9 mouse cellular contexts compared by ENCODE assay signal in genomic region chr2:30604880-30605761, GRCm38 (mm10). TPM values are rescaled to one million over a fixed set of nuclear protein-coding genes. Genes with fewer than 3 reads are reported as not detected.
A peak's percentile ranks its signal among the peaks of the same experiment; 100 is the strongest.
DNase-seq lines count a peak whose midpoint lies in the region; ATAC-seq and TF ChIP-seq lines count a peak whose summit lies in the region.
"Had no signal": no experiment of that assay in that cellular context is flagged by ENCODE, and none has a peak within 500 bp of the region (broad histone marks: within the 10 kb centered on the region; RNA-seq: fewer than 3 reads in every experiment).

No protein-coding gene starts in this region.

- H3K9me3 ChIP-seq in lung, embryonic 14.5 days (ENCODE audit: low read depth, low read length), result no peaks in the 10 kb centered on the region
- H3K9me3 ChIP-seq in embryonic facial prominence, embryonic 13.5 days, result no peaks in the 10 kb centered on the region
- H3K9me3 ChIP-seq in limb, embryonic 15.5 days, result no peaks in the 10 kb centered on the region
- no peaks in the 10 kb centered on the region for H3K9me3 ChIP-seq in neural tube, embryonic 14.5 days (ENCODE audit: control insufficient read depth, low read length)

- intact Hi-C loops in left cerebral cortex, adult 2 months (cut with DNase I), result loop anchor here (5.0 kb wide), 1 partner anchor 172 kb away; no protein-coding TSS in a partner anchor

- H3K4me1 ChIP-seq in lung, embryonic 14.5 days (ENCODE audit: insufficient read depth), result peaks cover 51% of the 10 kb centered on the region
- H3K4me1 ChIP-seq in lung, adult 2 months (ENCODE audit: control insufficient read depth, insufficient read depth, low read length), result peaks cover 9% of the 10 kb centered on the region
- peaks cover 76% of the 10 kb centered on the region for H3K4me1 ChIP-seq in embryonic facial prominence, embryonic 13.5 days
- H3K4me1 ChIP-seq in limb, embryonic 15.5 days, result peaks cover 74% of the 10 kb centered on the region
- peaks cover 53% of the 10 kb centered on the region for H3K4me1 ChIP-seq in neural tube, embryonic 14.5 days (ENCODE audit: control insufficient read depth, insufficient read depth, low read length)

- TF ChIP-seq CTCF in lung, embryonic 14.5 days (IDR thresholded peaks at IDR 0.05; ENCODE audit: low read depth), result no peak
- TF ChIP-seq CTCF in lung, adult 2 months (IDR thresholded peaks at IDR 0.05; ENCODE audit: insufficient read depth, low read length), result no peak
- TF ChIP-seq CTCF in left cerebral cortex, adult 2 months (IDR thresholded peaks at IDR 0.05), result no peak

- DNase-seq in lung, embryonic 14.5 days, result peak; percentile 90
- no peak for DNase-seq in lung, adult 2 months
- DNase-seq in heart, postnatal 4 days, result peak; percentile 81
- DNase-seq in left cerebral cortex, adult 2 months (ENCODE audit: extremely low spot score in 1 of 2, low spot score in 2 of 2), result no peak
- no peak for DNase-seq in layer of hippocampus, postnatal 10 days (ENCODE audit: low spot score in 2 of 2)

- 1% methylated on average over 32 of the region's 32 CpGs for WGBS in lung, embryonic 14.5 days
- 10% methylated on average over 32 of the region's 32 CpGs for WGBS in lung, adult 2 months
- WGBS in embryonic facial prominence, embryonic 13.5 days, result 1% methylated on average over 31 of the region's 32 CpGs
- WGBS in limb, embryonic 15.5 days, result 2% methylated on average over 32 of the region's 32 CpGs
- 3% methylated on average over 32 of the region's 32 CpGs for WGBS in neural tube, embryonic 14.5 days

- H3K36me3 ChIP-seq in lung, embryonic 14.5 days (ENCODE audit: insufficient read depth), result no peaks in the 10 kb centered on the region
- no peaks in the 10 kb centered on the region for H3K36me3 ChIP-seq in embryonic facial prominence, embryonic 13.5 days
- no peaks in the 10 kb centered on the region for H3K36me3 ChIP-seq in limb, embryonic 15.5 days
- H3K36me3 ChIP-seq in neural tube, embryonic 14.5 days (ENCODE audit: control insufficient read depth, insufficient read depth, low read length), result no peaks in the 10 kb centered on the region

- H3K4me3 ChIP-seq in lung, embryonic 14.5 days (ENCODE audit: low read depth, low read length), result peak overlapping the region; percentile 22
- no peak overlapping the region for H3K4me3 ChIP-seq in lung, adult 2 months (replicated peaks; ENCODE audit: extremely low read depth, low read depth, low read length)
- peak overlapping the region; percentile 14 for H3K4me3 ChIP-seq in embryonic facial prominence, embryonic 13.5 days
- H3K4me3 ChIP-seq in limb, embryonic 15.5 days, result peak overlapping the region; percentile 14
- H3K4me3 ChIP-seq in neural tube, embryonic 14.5 days (ENCODE audit: low read depth, low read length), result no peak overlapping the region
- no peak overlapping the region for H3K4me3 ChIP-seq in left cerebral cortex, adult 2 months

- peak; percentile 76 for ATAC-seq in lung, embryonic 14.5 days (ENCODE audit: insufficient read depth)
- ATAC-seq in embryonic facial prominence, embryonic 13.5 days (ENCODE audit: insufficient number of reproducible peaks, insufficient read depth, low FRiP score, low TSS enrichment, low read depth), result 0 out of 2 replicates have a peak, but pooled peaks have one; percentile 7
- ATAC-seq in limb, embryonic 15.5 days (ENCODE audit: insufficient number of reproducible peaks, low FRiP score, low TSS enrichment, low read depth), result peak; percentile 60; the same call in 1 of the 2 replicates
- no peak for ATAC-seq in neural tube, embryonic 14.5 days (ENCODE audit: low read depth)

- H3K27me3 ChIP-seq in lung, embryonic 14.5 days (ENCODE audit: insufficient read depth, low read length), result no peaks in the 10 kb centered on the region
- H3K27me3 ChIP-seq in embryonic facial prominence, embryonic 13.5 days, result no peaks in the 10 kb centered on the region
- no peaks in the 10 kb centered on the region for H3K27me3 ChIP-seq in limb, embryonic 15.5 days
- H3K27me3 ChIP-seq in neural tube, embryonic 14.5 days (ENCODE audit: control insufficient read depth, insufficient read depth, low read length), result no peaks in the 10 kb centered on the region

- H3K4me2 ChIP-seq in lung, embryonic 14.5 days, result peak overlapping the region; percentile 56
- peak overlapping the region; percentile 49 for H3K4me2 ChIP-seq in embryonic facial prominence, embryonic 13.5 days
- H3K4me2 ChIP-seq in limb, embryonic 15.5 days, result peak overlapping the region; percentile 37
- H3K4me2 ChIP-seq in neural tube, embryonic 14.5 days (ENCODE audit: low read depth, low read length), result peak overlapping the region; percentile 34

- no peak for TF ChIP-seq POLR2A in lung, adult 2 months (IDR thresholded peaks at IDR 0.05; ENCODE audit: borderline replicate concordance, extremely low read depth, low read depth, low read length)

- peak overlapping the region; percentile 49 for H3K9ac ChIP-seq in lung, embryonic 14.5 days
- peak overlapping the region; percentile 49; the same call in 1 of the 2 replicates for H3K9ac ChIP-seq in embryonic facial prominence, embryonic 13.5 days
- no peak overlapping the region for H3K9ac ChIP-seq in limb, embryonic 15.5 days
- H3K9ac ChIP-seq in neural tube, embryonic 14.5 days (replicated peaks; ENCODE audit: low read depth, low read length), result no peak overlapping the region

- peak overlapping the region; percentile 96 for H3K27ac ChIP-seq in lung, embryonic 14.5 days (ENCODE audit: low read depth)
- peak overlapping the region; percentile 98 for H3K27ac ChIP-seq in embryonic facial prominence, embryonic 13.5 days
- peak overlapping the region; percentile 92 for H3K27ac ChIP-seq in limb, embryonic 15.5 days
- peak overlapping the region; percentile 89; the same call in 1 of the 2 replicates for H3K27ac ChIP-seq in neural tube, embryonic 14.5 days (ENCODE audit: low read depth, low read length)
- H3K27ac ChIP-seq in left cerebral cortex, adult 2 months, result no peak overlapping the region

RNA-seq across cellular contexts. Expression of gene Cstad, which starts 10.3 kb away (rescaled TPM):
- 0.95 and 1.5 TPM in 2 replicates for polyA plus RNA-seq in lung, embryonic 14.5 days (2014; fragmentation: Nextera tagmentation; extraction: Ambion mirVana)
- polyA plus RNA-seq in lung, adult 2 months (2012; rRNA removed), result 0.69 and 1.6 TPM in 2 replicates
- 1.9 and 2.0 TPM in 2 replicates for polyA plus RNA-seq in embryonic facial prominence, embryonic 13.5 days (2015; fragmentation: Nextera tagmentation; extraction: Ambion mirVana)
- total RNA-seq in heart, postnatal 4 days (2021), result 1 to 10 TPM; 1.7 to 3.2 TPM
- 2.0 and 2.2 TPM in 2 replicates for polyA plus RNA-seq in limb, embryonic 15.5 days (2015; fragmentation: Nextera tagmentation; extraction: Ambion mirVana)
- polyA plus RNA-seq in neural tube, embryonic 14.5 days (2014; fragmentation: Nextera tagmentation; extraction: Ambion mirVana), result 1.2 and 1.3 TPM in 2 replicates
- 1 to 10 TPM; 2.8 to 5.7 TPM for total RNA-seq in left cerebral cortex, adult 2 months (2021)
- total RNA-seq in layer of hippocampus, postnatal 10 days (2021), result 1 to 10 TPM; 4.0 to 6.5 TPM
- total RNA-seq: MEL had no signal

Comparison
In these comparisons a context has a peak if more than half of its experiments do, and no peak if none do; other contexts are left out.
1. DNase-seq: peak in lung, embryonic 14.5 days (single experiment) and heart, postnatal 4 days (single experiment); none in lung, adult 2 months (single experiment), left cerebral cortex, adult 2 months (0 of 2) and layer of hippocampus, postnatal 10 days (0 of 2).
2. H3K4me3 ChIP-seq: peak in lung, embryonic 14.5 days (single experiment), embryonic facial prominence, embryonic 13.5 days (single experiment) and limb, embryonic 15.5 days (single experiment); none in lung, adult 2 months (single experiment), neural tube, embryonic 14.5 days (single experiment) and left cerebral cortex, adult 2 months (single experiment).
3. H3K9ac ChIP-seq: peak in lung, embryonic 14.5 days (single experiment) and embryonic facial prominence, embryonic 13.5 days (single experiment); none in limb, embryonic 15.5 days (single experiment) and neural tube, embryonic 14.5 days (single experiment).
4. Peak in every context shown above with its lines, with median percentiles within 50 percentile points of each other: H3K4me2 ChIP-seq.